Mouse (Mus musculus) frontal cortex, postnatal 36 days (tissue): ENCODE measurements around the gene Cntf.
"Not testable (repeated sequence)": the region's sequence is repeated elsewhere in the genome, so short reads cannot be mapped to it uniquely, and the experiment has no call there.

ENCODE experiments used
- DNase-seq, 2 experiments: peaks; one replicate each; pipeline ENCODE4 v3.0.0; 2022; ENCODE audit warnings: low spot score in 2 of 2

Gene Cntf

DNA sequence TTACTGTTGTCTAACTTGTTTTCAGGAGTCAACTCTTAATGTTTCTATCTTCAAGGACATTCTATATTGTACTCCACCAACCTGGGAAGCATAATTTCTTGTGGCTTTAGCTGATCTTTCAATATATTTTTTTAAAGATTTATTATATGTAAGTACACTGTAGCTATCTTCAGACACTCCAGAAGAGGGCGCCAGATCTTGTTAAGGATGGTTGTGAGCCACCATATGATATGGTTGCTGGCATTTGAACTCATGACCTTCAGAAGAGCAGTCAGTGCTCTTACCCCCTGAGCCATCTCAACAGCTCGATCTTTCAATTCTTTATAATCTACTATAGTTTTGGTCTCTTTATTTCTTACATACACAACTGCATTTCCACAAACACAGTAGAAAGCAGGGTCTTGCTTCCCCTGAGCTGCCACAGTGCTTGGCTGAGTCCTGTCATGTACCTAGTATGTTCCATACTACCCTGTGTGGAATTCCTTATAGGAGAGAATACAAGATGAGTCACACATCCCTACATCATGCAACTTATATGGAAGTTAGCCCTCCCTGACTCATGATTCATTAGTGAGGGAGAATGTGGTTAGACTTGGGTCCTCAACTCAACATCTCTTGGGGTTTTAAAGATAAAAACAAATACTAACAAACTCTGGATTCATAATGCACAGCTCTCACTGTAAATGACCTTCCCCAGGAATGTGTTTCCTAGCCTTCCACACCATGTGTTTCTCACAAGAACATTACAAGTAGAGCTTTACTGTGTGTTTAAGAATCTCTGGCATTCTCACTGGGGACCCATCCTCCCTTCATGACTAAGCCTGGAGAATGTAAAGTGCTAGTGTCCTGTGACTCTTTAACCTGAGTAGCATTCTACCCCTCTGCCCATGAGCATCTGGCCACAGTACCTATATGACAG lies 3.0 kb downstream of the Cntf start:
- DNase-seq: no peak

DNA sequence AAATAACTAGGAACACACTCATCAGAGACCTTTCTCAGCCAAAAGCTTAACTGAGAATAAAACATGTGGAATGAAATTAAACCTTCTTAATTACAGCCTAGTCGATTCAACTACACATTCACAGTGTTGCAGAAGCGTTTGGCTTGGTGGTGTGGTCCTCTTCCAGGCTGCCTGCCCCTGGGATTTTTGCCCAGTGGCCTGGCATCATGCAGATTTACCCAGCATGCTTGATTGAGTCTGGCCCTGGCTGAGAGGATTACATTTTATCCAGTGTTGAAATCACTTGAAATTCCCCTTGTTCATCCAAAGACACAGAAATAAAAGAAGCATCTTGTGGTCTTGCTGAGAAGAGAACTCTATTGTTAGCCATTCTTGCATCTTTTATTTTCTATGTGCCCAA lies 5.8 kb downstream of the Cntf start:
- DNase-seq: peak; percentile 35 to 55

DNA sequence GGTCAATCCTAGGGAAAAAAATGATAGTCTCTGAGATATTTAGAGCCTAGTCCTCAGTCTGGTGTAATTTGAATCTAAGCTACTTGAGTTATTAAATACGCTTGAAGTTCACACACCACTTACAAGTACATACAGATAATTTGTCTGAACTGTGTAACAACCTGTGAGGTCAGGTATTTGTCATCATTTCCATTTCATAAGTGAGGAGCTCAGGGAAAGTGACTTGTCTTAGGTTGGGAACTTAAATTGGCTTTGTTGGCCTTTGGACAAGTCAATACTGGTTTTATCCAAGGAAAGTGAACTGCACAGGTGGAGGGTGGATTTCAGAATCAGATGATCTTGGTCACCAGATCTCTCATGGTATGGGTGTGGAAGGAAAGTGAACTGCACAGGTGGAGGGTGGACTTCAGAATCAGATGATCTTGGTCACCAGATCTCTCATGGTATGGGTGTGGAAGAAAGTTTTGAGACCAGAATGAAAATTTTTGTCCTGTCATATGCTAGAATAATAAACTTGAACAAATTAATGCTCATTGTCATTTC lies 6.4 kb downstream of the Cntf start:
- DNase-seq: no peak

DNA sequence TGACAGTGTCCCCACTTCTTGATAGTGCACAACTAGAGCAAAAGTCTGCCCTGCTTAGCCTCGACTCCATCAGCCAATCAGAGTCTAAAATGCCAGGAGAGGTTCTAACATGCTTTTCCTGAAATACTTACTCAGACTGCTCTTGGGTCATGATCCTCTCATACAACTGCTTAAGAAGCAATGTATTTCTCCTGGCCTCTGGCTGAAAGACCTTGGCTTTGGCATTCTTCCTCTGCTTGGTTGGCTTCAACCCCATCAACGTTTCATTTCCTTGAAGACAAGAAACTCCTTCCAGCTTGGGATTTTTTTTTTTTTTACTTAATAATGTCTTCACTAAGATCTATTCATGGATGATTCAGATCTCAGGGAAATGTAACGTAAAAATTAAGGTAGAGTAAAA lies 9.1 kb downstream of the Cntf start:
- DNase-seq: no peak

DNA sequence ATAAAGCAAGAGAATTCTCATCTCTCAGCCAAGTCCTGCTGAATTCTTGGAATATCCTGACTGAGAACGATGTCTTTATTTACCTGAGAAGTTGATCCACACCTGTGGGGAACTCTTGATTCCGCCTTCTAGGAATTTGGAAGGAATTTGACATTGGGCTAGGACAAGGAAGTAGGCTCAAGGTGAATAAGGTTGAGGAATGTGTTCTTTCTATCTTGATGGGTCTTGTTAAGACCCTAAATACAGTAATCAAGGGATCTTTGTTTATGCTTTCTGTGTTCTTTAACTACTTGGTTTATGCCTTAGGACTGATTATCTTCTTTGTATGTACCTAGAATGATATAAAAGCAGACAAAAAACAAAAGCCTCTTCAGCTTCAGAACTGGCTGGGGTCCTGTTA lies 33.5 kb downstream of the Cntf start:
- no peak for DNase-seq

DNA sequence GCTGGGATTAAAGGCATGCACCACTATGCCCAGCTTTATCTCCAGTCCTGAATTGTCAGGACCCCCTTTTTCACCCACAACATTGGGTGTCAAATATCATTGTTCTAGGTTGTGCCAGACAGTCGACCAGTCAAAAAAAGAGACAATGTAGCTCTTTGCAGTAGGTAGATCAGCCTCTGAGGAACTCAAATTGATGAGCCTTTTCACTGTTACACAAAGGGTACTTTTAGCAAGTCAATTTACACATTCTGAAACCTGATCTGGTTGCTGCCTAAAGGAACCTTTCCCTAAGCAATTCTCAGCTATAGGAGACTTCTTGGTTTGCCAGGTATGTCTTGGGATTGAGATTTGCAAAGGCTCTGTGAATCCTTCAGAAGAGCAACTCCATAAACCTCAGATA lies 34.4 kb downstream of the Cntf start:
- DNase-seq: no peak

DNA sequence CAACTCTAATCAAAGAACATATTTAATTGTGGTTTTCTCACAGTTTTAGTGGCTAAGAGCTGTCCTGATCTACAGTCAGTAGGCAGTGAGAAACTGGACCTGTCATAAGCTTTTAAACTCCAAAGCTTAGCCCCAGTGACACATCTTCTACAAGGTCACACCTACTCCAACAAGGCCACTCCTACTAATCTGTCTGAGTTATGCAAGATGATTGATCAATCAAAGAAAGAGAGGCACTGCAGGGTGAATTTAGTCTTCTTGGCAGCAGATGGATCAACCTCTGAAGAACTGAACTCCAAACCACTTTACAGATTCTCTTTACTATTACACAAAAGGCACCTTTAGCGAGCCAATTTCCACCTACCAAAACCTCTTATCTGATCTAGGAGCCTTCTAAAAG lies 39.6 kb downstream of the Cntf start:
- DNase-seq: no peak

DNA sequence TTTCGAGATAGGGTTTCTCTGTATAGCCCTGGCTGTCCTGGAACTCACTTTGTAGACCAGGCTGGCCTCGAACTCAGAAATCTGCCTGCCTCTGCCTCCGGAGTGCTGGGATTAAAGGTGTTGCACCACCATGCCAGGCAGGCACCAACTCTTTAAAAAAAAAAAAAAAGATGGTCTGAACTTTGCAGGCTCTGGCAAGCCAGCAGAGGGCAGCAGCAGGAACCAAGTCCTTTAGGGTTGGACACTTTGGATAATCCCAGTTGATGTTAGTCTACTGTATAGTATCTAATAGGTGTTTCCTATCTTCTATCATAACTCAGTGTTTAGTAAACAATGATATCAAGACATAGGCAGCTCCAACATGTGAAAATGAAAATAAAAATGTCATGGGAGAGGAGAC lies 43.1 kb downstream of the Cntf start:
- DNase-seq: peak; percentile 8 to 9

DNA sequence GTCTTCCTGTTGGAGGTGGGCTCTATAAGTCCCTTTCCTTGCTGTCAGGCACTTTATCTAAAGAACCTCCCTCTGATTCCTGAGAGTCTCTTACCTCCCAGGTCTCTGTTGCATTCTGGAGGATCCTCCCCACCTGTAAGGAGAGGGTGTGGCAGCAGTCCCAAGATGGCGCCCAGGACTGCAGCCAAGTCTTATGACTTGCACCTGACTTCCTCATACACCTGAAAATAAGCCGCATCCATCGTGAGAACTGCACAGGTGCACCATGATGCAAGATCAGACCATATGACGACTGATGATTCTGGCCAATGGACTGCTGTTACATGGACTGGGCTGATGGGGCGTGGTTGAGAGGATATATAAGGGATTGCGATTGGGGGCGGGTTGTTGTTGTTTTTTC lies 43.8 kb downstream of the Cntf start:
- not testable (repeated sequence) for DNase-seq

DNA sequence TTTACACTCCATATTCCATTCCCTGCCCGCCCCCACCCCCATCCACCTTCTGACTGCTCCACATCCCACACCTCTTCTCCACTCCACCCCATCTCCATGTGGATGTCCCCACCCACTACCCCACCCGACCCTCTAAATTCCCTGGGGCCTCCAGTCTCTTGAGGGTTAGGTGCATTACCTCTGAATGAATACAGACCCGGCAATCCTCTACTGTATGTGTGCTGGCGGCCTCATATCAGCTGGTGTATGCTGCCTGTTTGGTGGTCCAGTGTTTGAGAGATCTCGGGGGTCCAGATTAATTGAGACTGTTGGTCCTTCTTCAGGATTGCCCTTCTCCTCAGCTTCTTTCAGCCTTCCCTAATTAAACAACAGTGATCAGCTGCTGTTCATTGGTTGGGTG lies 44.5 kb downstream of the Cntf start:
- DNase-seq: not testable (repeated sequence)

DNA sequence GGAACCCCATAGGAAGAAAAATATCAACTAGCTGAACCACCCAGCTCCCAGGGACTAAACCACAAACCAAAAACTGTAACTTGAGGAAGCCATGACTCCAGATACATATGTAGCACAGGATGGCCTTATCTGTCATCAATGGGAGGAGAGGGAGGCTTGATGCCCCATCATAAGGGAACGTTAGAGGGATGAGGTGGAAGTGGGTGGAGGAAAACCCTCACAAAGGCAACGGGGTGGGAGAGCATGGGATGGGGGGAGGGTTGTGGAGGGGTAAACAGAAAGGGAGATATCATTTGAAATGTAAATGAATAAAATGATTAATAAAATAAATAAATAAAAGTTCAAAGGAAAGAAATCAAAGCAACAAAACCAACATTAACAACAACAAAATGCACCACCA lies 45.0 kb downstream of the Cntf start:
- DNase-seq: no peak

DNA sequence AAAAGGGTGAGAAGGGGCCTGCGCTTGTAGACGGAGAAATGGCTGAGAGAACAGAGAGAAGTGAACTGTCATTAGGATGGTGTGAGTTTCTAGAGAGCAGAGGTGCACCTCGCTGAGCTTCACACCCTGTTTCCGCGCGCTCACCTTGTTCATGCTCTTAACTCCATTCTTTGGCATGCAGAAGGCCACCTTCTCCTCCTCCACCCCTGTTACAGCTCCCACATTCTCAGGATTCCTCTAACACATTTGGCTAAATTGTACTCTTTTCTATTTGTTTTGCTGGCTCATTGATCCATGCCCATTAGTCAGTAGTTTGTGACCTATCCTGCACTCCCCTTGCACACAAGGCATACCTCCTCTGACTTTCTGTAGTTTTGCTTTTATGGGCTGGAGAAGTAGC lies 46.2 kb downstream of the Cntf start:
- no peak for DNase-seq
